Mouse (Mus musculus): ENCODE results near the gene Tbx21.

GRCm38 (mm10) chr11:97069770-97070169 is 45.4 kb downstream of the Tbx21 start:
- no peak for TF ChIP-seq CTCF (IDR thresholded peaks at IDR 0.05; ENCODE audit: control insufficient read depth, insufficient read depth, insufficient replicate concordance, low read depth, low read length)
- no peak for TF ChIP-seq POLR2A (IDR thresholded peaks at IDR 0.05; ENCODE audit: control insufficient read depth, low read depth, low read length)
